Mouse (Mus musculus): ENCODE data around the gene Entpd8.
A peak's percentile ranks its signal among the peaks of the same experiment; 100 is the strongest.

The Entpd8 gene

DNA sequence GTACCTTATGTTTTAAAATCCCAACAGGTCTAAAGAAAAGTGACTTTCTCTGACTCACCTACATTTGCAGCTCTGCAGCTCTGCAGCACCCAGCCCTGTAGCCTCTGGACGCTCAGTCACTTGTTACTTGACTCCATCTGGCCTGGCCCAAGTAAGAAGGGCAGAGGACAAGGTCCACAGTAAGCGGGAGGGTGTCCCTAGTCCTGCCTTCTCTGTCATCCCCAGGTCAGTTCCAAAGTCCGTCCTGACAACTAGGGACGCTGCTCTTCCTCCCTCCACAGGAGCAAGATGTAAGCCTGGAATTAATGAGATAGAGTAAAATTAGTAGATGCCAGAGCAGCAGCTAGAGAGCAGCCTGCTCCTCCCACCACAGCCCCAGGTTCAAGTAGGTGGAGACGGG is at the start of gene Entpd8:
Gene Entpd8 (plus strand): TSS at position 229 of the 400 bp plus-strand sequence.
- no peak for DNase-seq (ENCODE audit: low read depth)

DNA sequence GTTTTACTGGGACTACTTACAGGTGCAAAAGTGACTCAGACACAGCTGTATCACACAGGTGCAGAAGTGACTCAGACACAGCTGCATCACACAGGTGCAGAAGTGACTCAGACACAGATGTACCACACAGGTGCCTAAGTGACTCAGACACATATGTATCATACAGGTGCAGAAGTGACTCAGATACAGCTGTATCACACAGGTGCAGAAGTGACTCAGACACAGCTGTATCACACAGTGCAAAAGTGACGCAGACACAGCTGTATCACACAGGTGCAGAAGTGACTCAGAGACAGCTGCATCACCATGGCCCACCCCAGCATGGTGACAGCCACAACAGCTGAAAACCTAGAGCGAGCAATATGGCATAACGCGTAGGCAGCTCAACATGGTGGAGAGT is 45.1 kb upstream of the Entpd8 start:
- no peak for DNase-seq (ENCODE audit: low read depth)

DNA sequence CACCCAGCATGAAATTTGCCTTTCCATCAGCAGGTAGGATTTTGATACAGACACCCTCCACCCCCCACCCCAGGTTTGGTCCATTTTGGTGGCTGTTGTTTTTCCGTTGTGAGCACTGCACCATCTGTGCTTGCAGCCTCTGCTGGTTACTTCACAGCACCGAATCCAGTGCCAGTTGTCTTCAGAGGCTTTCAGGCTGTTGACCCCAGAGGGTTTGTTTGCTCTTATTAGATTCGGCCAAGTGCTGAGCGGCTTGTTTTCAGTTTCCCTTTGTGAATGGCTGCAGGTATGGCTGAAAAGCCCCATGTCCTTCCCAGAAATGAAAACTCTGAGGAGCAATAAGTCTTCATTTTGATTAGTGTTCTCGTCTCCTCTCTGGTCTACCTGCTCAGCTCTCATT is 40.0 kb upstream of the Entpd8 start:
- no peak for DNase-seq (ENCODE audit: low read depth)

DNA sequence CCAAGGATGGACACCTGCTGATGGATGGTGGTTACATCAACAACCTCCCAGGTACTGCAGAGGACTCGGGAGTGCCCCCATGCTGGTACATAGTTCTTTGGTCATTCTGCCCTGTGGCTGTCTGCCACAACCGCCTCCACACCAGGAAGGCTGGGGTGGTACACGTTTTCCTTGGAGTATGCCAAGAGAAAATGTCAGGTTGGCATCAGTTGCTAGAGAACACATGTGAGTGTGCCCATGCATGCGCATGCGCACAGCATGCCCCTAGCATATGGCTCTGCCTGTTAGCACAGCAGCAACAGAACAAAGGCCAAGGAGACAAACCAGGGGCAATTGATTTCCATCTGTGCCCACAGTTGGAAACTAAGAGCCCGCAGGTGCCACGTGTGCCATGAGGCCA is 29.2 kb upstream of the Entpd8 start:
- no peak for DNase-seq (ENCODE audit: low read depth)

DNA sequence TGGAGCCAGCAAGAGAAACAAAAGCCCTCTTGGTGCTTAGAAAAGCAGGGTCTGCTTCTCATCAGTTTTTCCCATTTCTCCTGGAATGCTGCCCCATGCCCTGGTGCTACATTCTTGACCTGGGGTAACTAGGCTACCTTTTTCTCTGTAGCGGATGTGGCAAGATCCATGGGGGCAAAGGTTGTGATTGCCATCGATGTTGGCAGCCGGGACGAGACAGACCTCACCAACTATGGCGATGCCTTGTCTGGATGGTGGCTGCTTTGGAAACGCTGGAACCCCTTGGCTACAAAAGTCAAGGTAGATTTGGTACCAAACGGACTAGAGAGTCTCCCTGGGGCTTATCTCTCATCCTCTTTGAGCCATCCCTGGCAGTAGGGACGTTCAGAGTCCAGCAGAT is 28.7 kb upstream of the Entpd8 start:
- DNase-seq (ENCODE audit: low read depth), result no peak

DNA sequence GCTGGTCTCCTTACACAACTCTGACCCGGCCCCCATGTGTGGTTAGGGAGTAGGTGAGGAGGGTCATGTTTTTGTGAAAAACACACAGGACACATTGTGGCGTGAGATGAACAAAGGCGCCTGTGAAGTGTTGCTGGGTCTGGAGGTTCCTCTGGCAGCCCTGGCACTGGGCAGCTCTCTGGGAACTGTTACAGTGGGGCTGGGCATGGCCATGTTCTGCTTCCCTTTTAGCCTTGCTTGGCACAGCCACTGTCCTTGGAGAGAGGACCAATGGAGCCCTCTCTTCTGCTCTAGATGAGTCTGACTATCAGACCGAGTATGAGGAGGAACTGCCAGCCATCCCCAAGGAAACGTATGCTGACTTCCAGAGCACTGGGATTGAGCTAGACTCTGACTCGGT is 27.0 kb upstream of the Entpd8 start:
- no peak for DNase-seq (ENCODE audit: low read depth)

DNA sequence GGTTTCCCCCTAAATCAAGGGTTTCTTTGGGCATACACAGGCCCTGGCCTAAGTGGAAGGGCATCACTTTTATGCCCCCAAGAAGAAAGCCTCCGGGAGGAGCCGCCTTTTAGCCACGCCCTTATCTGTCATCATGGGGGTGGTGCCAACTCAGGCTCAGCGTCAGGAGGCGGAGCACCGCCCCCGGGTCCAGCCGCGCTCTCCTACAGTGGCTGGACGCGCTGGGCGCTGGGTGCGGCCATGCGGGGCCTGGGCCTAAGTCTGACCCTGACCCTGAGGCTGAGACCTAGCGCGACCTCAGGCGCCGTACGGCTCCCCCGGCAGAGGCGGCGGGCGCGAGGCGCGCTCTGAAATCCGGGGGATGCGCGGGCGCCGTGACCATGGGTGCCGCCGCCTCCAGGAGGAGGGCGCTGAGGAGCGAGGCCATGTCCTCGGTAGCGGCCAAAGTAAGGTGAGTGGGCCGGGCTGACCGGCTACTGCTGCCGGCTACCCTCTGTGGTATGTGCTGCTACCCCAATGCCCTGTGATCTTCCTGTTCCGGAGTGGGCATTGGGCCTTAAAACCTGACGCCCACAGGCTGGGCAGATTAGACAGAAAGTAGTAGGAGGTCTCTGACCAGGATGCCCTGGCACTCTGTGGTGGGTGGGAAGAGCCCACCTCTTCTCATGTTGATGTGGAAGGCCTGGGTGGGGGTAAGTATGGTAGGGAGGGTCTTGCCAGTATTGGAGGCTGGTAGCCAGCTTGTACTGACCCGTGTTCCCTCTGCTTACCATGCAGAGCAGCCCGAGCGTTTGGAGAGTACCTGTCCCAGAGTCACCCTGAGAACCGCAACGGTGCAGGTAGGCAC is 25.7 kb upstream of the Entpd8 start, which contains the start of gene Nsmf:
Gene Nsmf (plus strand): TSS at position 135 of the 847 bp plus-strand sequence.
- DNase-seq (ENCODE audit: low read depth), result peak; percentile 84

DNA sequence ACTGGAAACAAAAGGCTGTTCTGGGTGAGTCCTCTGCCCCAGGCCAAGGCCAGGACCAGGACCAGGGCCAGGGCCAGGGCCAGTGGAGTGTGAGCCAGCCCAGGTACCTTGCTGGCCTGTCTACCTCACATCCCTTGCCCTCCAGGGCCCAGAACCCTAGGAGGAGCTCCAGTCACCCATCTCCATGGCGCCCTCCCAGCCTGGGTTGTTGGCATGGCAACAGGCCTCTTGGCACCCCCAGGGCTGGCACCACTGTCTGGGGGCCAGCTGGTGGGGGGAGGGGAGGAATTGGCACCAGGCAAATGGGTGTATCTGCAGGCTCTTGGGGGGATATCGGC is 25.1 kb upstream of the Entpd8 start:
- DNase-seq (ENCODE audit: low read depth), result no peak

DNA sequence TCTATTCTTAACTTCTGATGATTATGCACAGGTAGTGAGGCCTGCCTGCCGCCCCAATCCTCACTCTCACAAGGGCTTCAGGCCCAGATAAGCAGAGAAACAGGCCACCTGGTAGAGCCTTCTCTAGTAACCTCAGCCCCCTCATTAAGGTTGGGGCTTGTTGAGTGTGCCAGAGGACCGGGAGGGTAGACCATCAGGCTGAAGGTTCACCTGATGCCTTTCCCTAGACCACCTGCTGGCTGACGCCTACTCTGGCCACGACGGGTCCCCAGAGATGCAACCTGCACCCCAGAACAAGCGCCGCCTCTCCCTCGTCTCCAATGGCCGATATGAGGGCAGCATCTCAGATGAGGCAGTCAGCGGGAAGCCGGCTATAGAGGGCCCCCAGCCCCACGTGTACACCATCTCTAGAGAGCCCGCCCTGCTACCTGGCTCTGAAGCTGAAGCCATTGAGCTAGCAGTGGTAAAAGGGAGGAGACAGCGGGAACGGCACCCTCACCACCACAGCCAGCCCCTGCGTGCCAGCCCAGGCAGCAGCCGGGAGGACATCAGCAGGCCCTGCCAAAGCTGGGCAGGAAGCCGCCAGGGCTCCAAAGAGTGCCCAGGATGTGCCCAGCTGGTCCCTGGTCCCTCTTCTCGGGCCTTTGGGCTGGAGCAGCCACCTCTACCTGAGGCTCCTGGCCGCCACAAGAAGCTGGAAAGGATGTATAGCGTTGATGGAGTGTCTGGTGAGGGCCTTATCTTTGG is 24.5 kb upstream of the Entpd8 start:
- DNase-seq (ENCODE audit: low read depth), result no peak

DNA sequence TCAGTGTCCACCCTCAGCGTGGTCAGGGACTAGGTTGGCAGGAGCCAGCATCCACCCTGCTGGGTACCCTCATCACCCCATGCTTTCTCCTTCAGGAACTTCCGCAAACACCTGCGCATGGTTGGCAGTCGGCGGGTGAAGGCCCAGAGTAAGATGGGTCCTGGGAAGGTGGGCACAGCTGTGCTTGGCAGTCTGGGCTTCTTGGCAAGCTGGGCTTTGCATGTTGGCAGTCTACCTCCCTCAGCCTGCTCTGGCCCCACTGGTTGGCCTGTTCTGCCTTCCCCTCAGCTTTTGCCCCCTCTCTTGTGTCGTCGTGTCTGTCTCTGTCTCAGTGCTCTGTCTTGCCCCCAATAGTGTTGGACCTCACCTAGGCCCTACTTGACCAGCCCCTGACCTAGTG is 21.2 kb upstream of the Entpd8 start:
- DNase-seq (ENCODE audit: low read depth), result no peak

DNA sequence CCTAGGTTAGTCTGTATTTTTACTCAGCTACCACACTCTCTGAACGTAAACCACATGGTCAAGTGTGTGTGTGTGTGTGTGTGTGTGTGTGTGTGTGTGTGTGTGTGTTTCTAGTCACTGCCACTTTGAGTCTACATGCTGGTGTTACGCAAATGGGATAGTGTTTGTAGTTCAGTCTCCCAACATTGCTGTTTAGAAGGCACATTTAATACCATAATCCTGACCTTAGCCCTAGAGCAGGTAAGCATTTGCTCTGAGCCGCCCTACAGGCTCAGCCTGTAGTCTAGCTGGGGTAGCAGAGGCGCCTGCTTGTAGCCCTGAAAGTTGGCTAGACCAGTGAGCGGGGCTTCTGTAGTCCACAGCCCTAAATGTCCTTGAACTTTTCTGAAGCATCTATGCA is 16.6 kb upstream of the Entpd8 start:
- DNase-seq (ENCODE audit: low read depth), result no peak

DNA sequence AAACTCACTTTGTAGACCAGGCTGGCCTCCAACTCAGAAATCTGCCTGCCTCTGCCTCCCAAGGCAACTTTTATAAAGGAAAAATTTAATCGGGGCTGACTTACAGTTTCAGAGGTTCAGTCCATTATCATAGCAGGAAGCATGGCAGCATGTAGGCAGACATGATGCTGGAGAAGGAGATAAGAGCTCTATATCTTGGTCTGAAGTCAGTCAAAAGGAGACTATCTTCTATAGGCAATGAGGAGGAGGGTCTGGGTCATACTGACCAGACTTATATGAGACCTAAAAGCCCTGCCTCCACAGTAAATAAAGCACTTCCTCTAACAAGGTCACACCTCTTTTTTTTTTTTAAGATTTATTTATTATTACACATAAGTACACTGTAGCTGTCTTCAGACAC is 15.8 kb upstream of the Entpd8 start:
- DNase-seq (ENCODE audit: low read depth), result no peak

DNA sequence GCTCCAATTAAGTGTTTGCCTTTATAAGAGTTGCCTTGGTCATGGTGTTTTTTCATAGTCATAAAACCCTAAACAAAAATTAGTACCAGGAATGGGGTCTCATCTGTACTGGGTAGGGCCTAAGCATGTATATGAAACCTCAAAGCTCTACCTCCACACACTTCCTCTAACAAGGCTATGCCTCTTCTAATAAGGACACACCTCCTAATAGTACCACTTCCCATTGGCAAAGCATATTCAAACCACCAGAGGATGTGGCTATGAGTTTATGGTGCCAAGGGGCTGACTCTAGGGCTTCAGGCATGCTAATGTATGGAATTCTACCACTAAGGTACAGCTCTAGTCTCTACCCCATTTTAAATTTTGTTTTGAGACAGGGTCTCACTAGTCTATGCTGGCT is 14.6 kb upstream of the Entpd8 start:
- DNase-seq (ENCODE audit: low read depth), result peak; percentile 55

DNA sequence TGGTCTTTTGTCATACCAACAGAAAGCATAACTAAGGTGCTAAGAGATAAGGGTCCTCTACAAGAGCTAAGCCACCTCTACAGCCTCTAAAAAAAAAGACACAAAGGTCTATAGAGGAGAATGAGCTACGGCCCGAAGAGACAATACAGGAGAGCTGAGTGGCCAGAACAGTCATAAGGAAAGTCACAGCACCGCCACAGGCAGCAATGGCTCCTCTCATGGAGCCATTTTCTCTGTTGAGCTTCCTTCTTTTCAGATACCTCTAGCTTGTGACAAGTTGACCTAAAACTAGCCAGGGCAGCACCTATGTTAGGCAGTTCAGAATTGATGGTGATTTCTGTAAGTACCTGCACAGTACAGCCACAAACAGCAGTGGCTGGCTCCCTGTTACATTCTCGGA is 13.6 kb upstream of the Entpd8 start:
- no peak for DNase-seq (ENCODE audit: low read depth)

DNA sequence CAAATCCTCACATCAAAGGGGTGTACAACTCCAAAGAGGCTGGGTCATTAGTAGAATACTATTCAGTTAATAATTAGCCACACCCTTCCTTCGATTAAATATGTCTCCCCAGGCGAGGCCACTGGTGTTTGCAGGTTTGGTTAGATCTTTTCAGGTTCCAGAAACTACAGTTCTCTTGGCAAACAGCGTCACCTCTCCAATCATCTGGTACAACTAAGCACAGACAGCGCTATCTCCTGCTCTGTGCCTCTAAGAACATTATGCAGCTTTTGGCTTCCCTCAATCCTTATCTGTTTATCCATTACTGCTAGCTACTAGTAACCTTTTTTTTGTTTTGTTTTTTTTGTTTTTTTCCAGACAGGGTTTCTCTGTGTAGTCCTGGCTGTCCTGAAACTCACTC is 10.6 kb upstream of the Entpd8 start:
- no peak for DNase-seq (ENCODE audit: low read depth)

DNA sequence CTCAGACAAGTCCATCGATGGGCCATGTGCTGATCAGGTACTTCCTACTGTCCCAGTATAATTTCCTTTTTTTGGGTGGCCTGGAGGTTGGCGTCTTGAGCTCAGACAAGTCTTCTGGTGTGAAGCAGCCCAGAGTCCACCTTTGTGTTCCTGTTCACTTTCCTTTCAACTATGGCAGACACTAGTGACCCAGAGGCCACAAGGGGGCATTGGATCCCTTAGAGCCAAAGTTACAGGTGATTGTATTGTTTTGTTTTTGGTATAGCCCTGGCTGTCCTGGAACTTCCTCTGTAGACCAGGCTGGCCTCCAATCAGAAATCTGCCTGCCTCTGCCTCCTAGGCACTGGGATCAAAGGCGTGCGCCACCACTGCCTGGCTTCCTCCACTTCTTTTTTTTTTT is 7.7 kb upstream of the Entpd8 start:
- peak; percentile 41 for DNase-seq (ENCODE audit: low read depth)

DNA sequence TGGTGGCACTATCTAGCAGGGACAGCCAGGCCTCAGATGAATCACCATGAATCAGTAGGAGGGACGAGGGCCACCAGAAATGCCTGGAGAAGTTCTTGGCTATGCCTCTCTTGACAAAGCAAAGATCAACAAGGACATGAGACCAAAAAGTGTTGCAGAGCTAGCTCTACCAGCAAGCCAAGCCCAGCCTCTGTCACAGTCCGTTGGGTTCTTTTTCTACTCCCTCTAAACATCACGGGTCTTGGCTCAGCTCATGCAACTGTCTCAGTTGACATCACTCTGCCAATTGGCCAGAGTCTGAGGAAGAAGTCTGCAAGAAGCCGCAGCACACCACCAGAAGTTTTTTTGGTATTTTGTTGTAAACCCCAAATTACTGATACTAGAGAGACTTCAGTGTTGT is 4.6 kb upstream of the Entpd8 start:
- peak; percentile 48 for DNase-seq (ENCODE audit: low read depth)

DNA sequence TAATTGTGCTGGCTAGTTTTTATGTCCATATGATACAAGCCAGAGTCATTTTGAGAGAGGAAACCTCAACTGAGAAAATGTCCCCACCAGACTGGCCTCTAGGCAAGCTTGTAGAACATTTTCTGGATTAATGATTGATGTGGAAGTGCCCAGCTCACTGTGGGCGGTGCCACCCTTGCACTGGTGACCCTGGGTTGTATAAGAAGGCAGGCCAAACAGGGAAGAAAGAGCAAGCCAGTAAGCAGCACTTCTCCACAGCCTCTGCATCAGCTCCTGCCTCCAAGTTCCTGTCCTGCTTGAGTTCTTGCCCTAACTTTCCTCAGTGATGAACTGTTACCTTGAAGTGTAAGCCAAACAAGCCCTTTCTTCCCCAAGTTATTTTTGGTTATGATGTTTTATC is 1.1 kb upstream of the Entpd8 start:
- DNase-seq (ENCODE audit: low read depth), result no peak

DNA sequence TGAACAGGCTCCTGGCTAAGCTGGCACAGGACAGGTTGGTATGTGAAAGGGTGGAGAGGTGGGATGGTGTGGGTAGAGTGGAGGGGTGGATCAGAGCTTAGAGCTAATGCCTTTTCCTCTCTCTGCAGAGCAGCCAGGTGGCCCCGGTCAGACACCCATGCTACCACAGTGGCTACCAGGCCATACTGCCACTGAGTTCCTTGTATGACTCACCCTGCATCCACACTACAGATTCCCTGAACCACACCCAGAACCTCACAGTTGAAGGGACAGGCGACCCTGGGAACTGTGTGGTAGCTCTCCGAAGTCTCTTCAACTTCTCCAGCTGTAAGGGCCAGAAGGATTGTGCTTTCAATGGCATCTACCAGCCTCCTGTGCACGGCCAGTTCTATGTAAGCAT is 3.6 kb downstream of the Entpd8 start:
- DNase-seq (ENCODE audit: low read depth), result no peak

DNA sequence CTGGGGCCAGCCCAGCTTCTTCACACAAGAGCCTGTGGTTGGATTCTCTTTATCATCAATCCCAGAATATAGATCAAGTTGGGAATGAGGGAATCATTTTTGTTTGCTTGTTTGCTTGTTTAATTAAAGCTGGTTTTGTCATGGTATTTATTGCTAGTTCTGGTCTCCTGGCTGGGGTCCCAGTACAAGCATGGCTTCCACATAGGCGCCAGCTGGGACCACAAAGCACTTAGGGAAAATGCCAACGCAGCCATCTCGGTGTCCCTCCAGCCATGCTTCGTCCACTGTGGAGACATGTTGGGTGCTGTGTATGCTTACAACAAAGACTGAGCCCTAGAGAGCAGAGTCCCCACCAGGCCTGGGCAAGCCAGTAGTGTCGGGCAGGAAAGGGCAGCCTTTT is 5.5 kb downstream of the Entpd8 start:
- no peak for DNase-seq (ENCODE audit: low read depth)

DNA sequence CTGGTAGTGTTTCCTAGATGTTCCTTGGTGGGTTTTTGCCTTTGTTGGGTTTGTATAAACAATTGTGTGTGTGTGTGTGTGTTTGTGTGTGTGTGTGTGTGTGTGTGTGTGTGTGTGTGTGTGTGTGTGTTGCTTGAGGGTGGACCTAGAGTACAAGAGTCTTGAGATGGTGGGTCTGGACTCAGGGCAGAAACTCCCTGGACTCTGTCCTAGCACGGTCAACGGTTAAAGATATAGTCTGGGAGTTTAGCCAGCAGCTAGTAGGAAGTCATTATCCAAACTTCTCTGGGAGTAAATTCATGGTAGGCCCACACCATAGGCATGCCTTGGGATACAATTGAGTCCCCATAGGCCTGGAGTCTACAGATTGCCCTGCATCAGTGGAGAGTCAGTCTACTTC is 7.7 kb downstream of the Entpd8 start:
- no peak for DNase-seq (ENCODE audit: low read depth)

DNA sequence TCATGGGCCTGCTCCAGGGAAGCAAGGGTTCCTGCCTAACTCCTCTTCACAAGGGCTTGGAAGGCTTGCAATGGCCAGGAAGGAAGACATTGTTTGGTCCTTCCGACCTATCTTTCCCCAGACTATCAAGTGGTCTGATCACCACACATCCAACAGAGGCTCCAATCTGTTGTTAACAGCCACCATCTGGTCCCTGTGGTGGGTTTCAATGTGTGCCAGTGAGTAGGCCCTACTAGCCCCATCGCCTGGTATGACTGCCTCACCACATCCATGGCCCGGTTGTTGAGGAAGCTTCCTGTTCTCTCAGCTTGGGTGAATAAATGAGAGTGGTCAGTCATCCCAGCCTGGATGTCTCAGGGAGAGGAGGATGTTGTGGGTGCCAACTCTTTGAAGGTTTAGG is 8.5 kb downstream of the Entpd8 start:
- DNase-seq (ENCODE audit: low read depth), result peak; percentile 79

DNA sequence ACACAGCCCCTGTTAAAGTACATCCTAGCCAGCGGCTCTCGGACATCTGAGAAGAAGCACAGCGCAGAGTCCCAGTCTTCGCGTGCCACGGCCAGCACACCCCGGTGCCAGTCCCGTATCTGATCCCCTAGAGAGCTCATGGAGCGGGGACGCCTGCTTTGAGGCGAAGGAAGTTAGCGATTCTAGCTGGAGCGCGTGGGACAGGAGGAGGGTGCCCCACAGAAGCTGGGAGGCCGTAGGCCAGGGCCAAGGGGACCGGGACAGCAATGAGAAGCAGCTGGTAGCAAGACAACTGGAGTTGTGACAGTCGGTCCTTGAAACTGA is 14.6 kb downstream of the Entpd8 start:
- DNase-seq (ENCODE audit: low read depth), result no peak
